Mouse (Mus musculus): ENCODE data around the gene Spag8. TPM values are rescaled to one million over a fixed set of nuclear protein-coding genes. Genes with fewer than 3 reads are reported as not detected.

The Spag8 gene
- polyA plus RNA-seq, 1 experiment from 2014 or later, result 1.3 TPM

- Histone ChIP-seq H3K9ac (ENCODE audit: low read length) (peak overlapping the region; percentile 24), H3K27ac (ENCODE audit: low read length) (no peak overlapping the region), H3K4me3 (ENCODE audit: low read length) (peak overlapping the region; percentile 68), H3K27me3 (ENCODE audit: control insufficient read depth, insufficient read depth, low read length) (peaks cover 5% of the 10 kb centered on the region; the same call in 1 of the 2 replicates), H3K4me1 (ENCODE audit: control insufficient read depth, insufficient read depth, low read length) (peaks cover 4% of the 10 kb centered on the region), H3K4me2 (ENCODE audit: low read depth, low read length) (peak overlapping the region; percentile 68), H3K9me3 (replicated peaks; ENCODE audit: control insufficient read depth, low read length) (no peaks in the 10 kb centered on the region), H3K36me3 (ENCODE audit: control insufficient read depth, insufficient read depth) (no peaks in the 10 kb centered on the region)
- 57% methylated on average over 4 of the region's 4 CpGs for WGBS
- no peak for ATAC-seq (replicated peaks; ENCODE audit: extremely low read depth, insufficient read depth, low FRiP score)
These were observed 3.8 kb upstream of the Spag8 start for GRCm38 (mm10) chr4:43657146-43657545.

- H3K27me3 ChIP-seq (ENCODE audit: control insufficient read depth, insufficient read depth, low read length), result no peaks in the 10 kb centered on the region
- H3K4me3 ChIP-seq (ENCODE audit: low read length), result peak within 1 kb of the TSS; percentile 68
- H3K9ac ChIP-seq (ENCODE audit: low read length), result peak within 1 kb of the TSS; percentile 85
- under 1% methylated on average over 34 of the region's 34 CpGs for WGBS
- peaks cover 4% of the 10 kb centered on the region for H3K4me1 ChIP-seq (ENCODE audit: control insufficient read depth, insufficient read depth, low read length)
- ATAC-seq (replicated peaks; ENCODE audit: extremely low read depth, insufficient read depth, low FRiP score), result peak; percentile 96
- H3K9me3 ChIP-seq (replicated peaks; ENCODE audit: control insufficient read depth, low read length), result no peaks in the 10 kb centered on the region
- peak within 1 kb of the TSS; percentile 88 for H3K27ac ChIP-seq (ENCODE audit: low read length)
- H3K36me3 ChIP-seq (ENCODE audit: control insufficient read depth, insufficient read depth), result no peaks in the 10 kb centered on the region
- peak within 1 kb of the TSS; percentile 68 for H3K4me2 ChIP-seq (ENCODE audit: low read depth, low read length)
These were observed 3.1 kb upstream of the Spag8 start, which contains the start of gene Hint2 for GRCm38 (mm10) chr4:43656339-43657109. TSS of gene Hint2 (minus strand) at chr4:43656466.

GRCm38 (mm10) chr4:43655656-43656338, 2.4 kb upstream of the Spag8 start:
- Histone ChIP-seq H3K36me3 (ENCODE audit: control insufficient read depth, insufficient read depth) (no peaks in the 10 kb centered on the region), H3K9ac (ENCODE audit: low read length) (peak overlapping the region; percentile 85), H3K27ac (ENCODE audit: low read length) (peak overlapping the region; percentile 88), H3K4me3 (ENCODE audit: low read length) (peak overlapping the region; percentile 68), H3K4me1 (ENCODE audit: control insufficient read depth, insufficient read depth, low read length) (peaks cover 4% of the 10 kb centered on the region), H3K27me3 (ENCODE audit: control insufficient read depth, insufficient read depth, low read length) (no peaks in the 10 kb centered on the region), H3K9me3 (replicated peaks; ENCODE audit: control insufficient read depth, low read length) (no peaks in the 10 kb centered on the region), H3K4me2 (ENCODE audit: low read depth, low read length) (peak overlapping the region; percentile 68)
- WGBS, result 4% methylated on average over 34 of the region's 34 CpGs
- peak; percentile 26 for ATAC-seq (replicated peaks; ENCODE audit: extremely low read depth, insufficient read depth, low FRiP score)

GRCm38 (mm10) chr4:43652726-43653125, 668 bp downstream of the Spag8 start:
- peaks cover 4% of the 10 kb centered on the region for H3K4me1 ChIP-seq (ENCODE audit: control insufficient read depth, insufficient read depth, low read length)
- no peak overlapping the region for H3K4me3 ChIP-seq (ENCODE audit: low read length)
- H3K27ac ChIP-seq (ENCODE audit: low read length), result no peak overlapping the region
- WGBS, result 82% methylated on average over 4 of the region's 4 CpGs
- H3K36me3 ChIP-seq (ENCODE audit: control insufficient read depth, insufficient read depth), result peaks cover 13% of the 10 kb centered on the region
- no peak for ATAC-seq (replicated peaks; ENCODE audit: extremely low read depth, insufficient read depth, low FRiP score)
- no peaks in the 10 kb centered on the region for H3K27me3 ChIP-seq (ENCODE audit: control insufficient read depth, insufficient read depth, low read length)
- H3K9ac ChIP-seq (ENCODE audit: low read length), result no peak overlapping the region
- 0 out of 2 replicates have a peak overlapping the region, but pooled peaks have one; percentile 51 for H3K4me2 ChIP-seq (ENCODE audit: low read depth, low read length)
- peaks cover 5% of the 10 kb centered on the region for H3K9me3 ChIP-seq (replicated peaks; ENCODE audit: control insufficient read depth, low read length)

GRCm38 (mm10) chr4:43649783-43650182, 3.6 kb downstream of the Spag8 start:
- H3K27ac ChIP-seq (ENCODE audit: low read length), result no peak overlapping the region
- H3K36me3 ChIP-seq (ENCODE audit: control insufficient read depth, insufficient read depth), result peaks cover 13% of the 10 kb centered on the region
- no peaks in the 10 kb centered on the region for H3K4me1 ChIP-seq (ENCODE audit: control insufficient read depth, insufficient read depth, low read length)
- no peak overlapping the region for H3K4me3 ChIP-seq (ENCODE audit: low read length)
- peaks cover 5% of the 10 kb centered on the region for H3K9me3 ChIP-seq (replicated peaks; ENCODE audit: control insufficient read depth, low read length)
- 91% methylated on average over 3 of the region's 3 CpGs for WGBS
- H3K9ac ChIP-seq (ENCODE audit: low read length), result no peak overlapping the region
- no peaks in the 10 kb centered on the region for H3K27me3 ChIP-seq (ENCODE audit: control insufficient read depth, insufficient read depth, low read length)
- ATAC-seq (replicated peaks; ENCODE audit: extremely low read depth, insufficient read depth, low FRiP score), result no peak
- no peak overlapping the region for H3K4me2 ChIP-seq (ENCODE audit: low read depth, low read length)

- Histone ChIP-seq H3K27ac (ENCODE audit: low read length) (no peak overlapping the region), H3K4me1 (ENCODE audit: control insufficient read depth, insufficient read depth, low read length) (peaks cover under 1% of the 10 kb centered on the region), H3K27me3 (ENCODE audit: control insufficient read depth, insufficient read depth, low read length) (no peaks in the 10 kb centered on the region), H3K9me3 (replicated peaks; ENCODE audit: control insufficient read depth, low read length) (no peaks in the 10 kb centered on the region), H3K4me2 (ENCODE audit: low read depth, low read length) (no peak overlapping the region), H3K9ac (ENCODE audit: low read length) (no peak overlapping the region), H3K36me3 (ENCODE audit: control insufficient read depth, insufficient read depth) (no peaks in the 10 kb centered on the region), H3K4me3 (ENCODE audit: low read length) (no peak overlapping the region)
- 81% methylated on average over 6 of the region's 6 CpGs for WGBS
- ATAC-seq (replicated peaks; ENCODE audit: extremely low read depth, insufficient read depth, low FRiP score), result no peak
These were observed 12.9 kb downstream of the Spag8 start for GRCm38 (mm10) chr4:43640491-43640890.

GRCm38 (mm10) chr4:43640076-43640475, 13.3 kb downstream of the Spag8 start:
- Histone ChIP-seq H3K4me3 (ENCODE audit: low read length) (no peak overlapping the region), H3K27ac (ENCODE audit: low read length) (no peak overlapping the region), H3K9me3 (replicated peaks; ENCODE audit: control insufficient read depth, low read length) (no peaks in the 10 kb centered on the region), H3K27me3 (ENCODE audit: control insufficient read depth, insufficient read depth, low read length) (no peaks in the 10 kb centered on the region), H3K4me1 (ENCODE audit: control insufficient read depth, insufficient read depth, low read length) (peaks cover 5% of the 10 kb centered on the region), H3K9ac (ENCODE audit: low read length) (no peak overlapping the region), H3K36me3 (ENCODE audit: control insufficient read depth, insufficient read depth) (no peaks in the 10 kb centered on the region), H3K4me2 (ENCODE audit: low read depth, low read length) (no peak overlapping the region)
- no peak for ATAC-seq (replicated peaks; ENCODE audit: extremely low read depth, insufficient read depth, low FRiP score)
- 69% methylated on average over 9 of the region's 9 CpGs for WGBS

GRCm38 (mm10) chr4:43636751-43637150, 16.6 kb downstream of the Spag8 start:
- Histone ChIP-seq H3K4me1 (ENCODE audit: control insufficient read depth, insufficient read depth, low read length) (peaks cover 16% of the 10 kb centered on the region), H3K4me2 (ENCODE audit: low read depth, low read length) (no peak overlapping the region), H3K36me3 (ENCODE audit: control insufficient read depth, insufficient read depth) (no peaks in the 10 kb centered on the region), H3K9me3 (replicated peaks; ENCODE audit: control insufficient read depth, low read length) (no peaks in the 10 kb centered on the region), H3K4me3 (ENCODE audit: low read length) (no peak overlapping the region), H3K27me3 (ENCODE audit: control insufficient read depth, insufficient read depth, low read length) (no peaks in the 10 kb centered on the region), H3K9ac (ENCODE audit: low read length) (no peak overlapping the region), H3K27ac (ENCODE audit: low read length) (no peak overlapping the region)
- 80% methylated on average over 6 of the region's 6 CpGs for WGBS
- ATAC-seq (replicated peaks; ENCODE audit: extremely low read depth, insufficient read depth, low FRiP score), result no peak
